Mouse (Mus musculus): ENCODE results near the gene Atp6v1c2. TPM values are rescaled to one million over a fixed set of nuclear protein-coding genes. Genes with fewer than 3 reads are reported as not detected.

The Atp6v1c2 gene
- polyA plus RNA-seq, 1 experiment from 2014 or later = 6.1 TPM

GRCm38 (mm10) chr12:17253069-17253468, 76.1 kb downstream of the Atp6v1c2 start:
- no peak for ATAC-seq (ENCODE audit: low read depth)
- H3K27me3 ChIP-seq (ENCODE audit: control insufficient read depth, insufficient read depth, low read depth, low read length) = no peaks in the 10 kb centered on the region; the same call in none of the 2 replicates
- no peak overlapping the region for H3K27ac ChIP-seq (ENCODE audit: low read length)
- H3K9ac ChIP-seq (ENCODE audit: low read length) = no peak overlapping the region
- 9% methylated on average over 9 of the region's 9 CpGs for WGBS
- no peaks in the 10 kb centered on the region for H3K36me3 ChIP-seq (ENCODE audit: control insufficient read depth, insufficient read depth, low read length)
- no peaks in the 10 kb centered on the region for H3K4me1 ChIP-seq (replicated peaks; ENCODE audit: control insufficient read depth, insufficient read depth, low read length)
- no peaks in the 10 kb centered on the region for H3K9me3 ChIP-seq (ENCODE audit: control insufficient read depth, low read length)
- no peak overlapping the region for H3K4me3 ChIP-seq (ENCODE audit: low read length)
- peak overlapping the region; percentile 6; the same call in 1 of the 2 replicates for H3K4me2 ChIP-seq (ENCODE audit: low read depth, low read length)

GRCm38 (mm10) chr12:17250962-17251361, 78.2 kb downstream of the Atp6v1c2 start:
- H3K4me3 ChIP-seq (ENCODE audit: low read length) = no peak overlapping the region
- WGBS = 75% methylated on average over 8 of the region's 8 CpGs
- H3K36me3 ChIP-seq (ENCODE audit: control insufficient read depth, insufficient read depth, low read length) = no peaks in the 10 kb centered on the region
- no peak overlapping the region for H3K27ac ChIP-seq (ENCODE audit: low read length)
- no peak for ATAC-seq (ENCODE audit: low read depth)
- H3K4me1 ChIP-seq (replicated peaks; ENCODE audit: control insufficient read depth, insufficient read depth, low read length) = no peaks in the 10 kb centered on the region
- H3K27me3 ChIP-seq (ENCODE audit: control insufficient read depth, insufficient read depth, low read depth, low read length) = no peaks in the 10 kb centered on the region; the same call in none of the 2 replicates
- H3K9me3 ChIP-seq (ENCODE audit: control insufficient read depth, low read length) = no peaks in the 10 kb centered on the region
- H3K9ac ChIP-seq (ENCODE audit: low read length) = no peak overlapping the region
- no peak overlapping the region for H3K4me2 ChIP-seq (ENCODE audit: low read depth, low read length)

GRCm38 (mm10) chr12:17242041-17242440, 87.1 kb downstream of the Atp6v1c2 start:
- Histone ChIP-seq H3K9ac (ENCODE audit: low read length) (no peak overlapping the region), H3K4me3 (ENCODE audit: low read length) (no peak overlapping the region), H3K36me3 (ENCODE audit: control insufficient read depth, insufficient read depth, low read length) (no peaks in the 10 kb centered on the region), H3K4me1 (replicated peaks; ENCODE audit: control insufficient read depth, insufficient read depth, low read length) (no peaks in the 10 kb centered on the region), H3K9me3 (ENCODE audit: control insufficient read depth, low read length) (no peaks in the 10 kb centered on the region), H3K4me2 (ENCODE audit: low read depth, low read length) (no peak overlapping the region), H3K27ac (ENCODE audit: low read length) (no peak overlapping the region), H3K27me3 (ENCODE audit: control insufficient read depth, insufficient read depth, low read depth, low read length) (no peaks in the 10 kb centered on the region)
- no peak for ATAC-seq (ENCODE audit: low read depth)

- Histone ChIP-seq H3K4me1 (replicated peaks; ENCODE audit: control insufficient read depth, insufficient read depth, low read length) (no peaks in the 10 kb centered on the region), H3K4me3 (ENCODE audit: low read length) (no peak overlapping the region), H3K9ac (ENCODE audit: low read length) (no peak overlapping the region), H3K36me3 (ENCODE audit: control insufficient read depth, insufficient read depth, low read length) (no peaks in the 10 kb centered on the region), H3K27me3 (ENCODE audit: control insufficient read depth, insufficient read depth, low read depth, low read length) (no peaks in the 10 kb centered on the region), H3K27ac (ENCODE audit: low read length) (no peak overlapping the region), H3K9me3 (ENCODE audit: control insufficient read depth, low read length) (no peaks in the 10 kb centered on the region), H3K4me2 (ENCODE audit: low read depth, low read length) (no peak overlapping the region)
- ATAC-seq (ENCODE audit: low read depth) = no peak
- WGBS = 92% methylated on average over 9 of the region's 9 CpGs
Observed at GRCm38 (mm10) chr12:17241614-17242013, 87.5 kb downstream of the Atp6v1c2 start.

GRCm38 (mm10) chr12:17241016-17241415, 88.1 kb downstream of the Atp6v1c2 start:
- Histone ChIP-seq H3K9ac (ENCODE audit: low read length) (no peak overlapping the region), H3K36me3 (ENCODE audit: control insufficient read depth, insufficient read depth, low read length) (no peaks in the 10 kb centered on the region), H3K4me3 (ENCODE audit: low read length) (no peak overlapping the region), H3K27me3 (ENCODE audit: control insufficient read depth, insufficient read depth, low read depth, low read length) (no peaks in the 10 kb centered on the region), H3K9me3 (ENCODE audit: control insufficient read depth, low read length) (no peaks in the 10 kb centered on the region), H3K4me1 (replicated peaks; ENCODE audit: control insufficient read depth, insufficient read depth, low read length) (no peaks in the 10 kb centered on the region), H3K27ac (ENCODE audit: low read length) (no peak overlapping the region), H3K4me2 (ENCODE audit: low read depth, low read length) (no peak overlapping the region)
- WGBS = 72% methylated on average over 2 of the region's 2 CpGs
- ATAC-seq (ENCODE audit: low read depth) = no peak

GRCm38 (mm10) chr12:17239428-17239688, 89.8 kb downstream of the Atp6v1c2 start:
- no peaks in the 10 kb centered on the region for H3K9me3 ChIP-seq (ENCODE audit: control insufficient read depth, low read length)
- H3K9ac ChIP-seq (ENCODE audit: low read length) = no peak overlapping the region
- H3K36me3 ChIP-seq (ENCODE audit: control insufficient read depth, insufficient read depth, low read length) = no peaks in the 10 kb centered on the region
- no peak for ATAC-seq (ENCODE audit: low read depth)
- H3K27me3 ChIP-seq (ENCODE audit: control insufficient read depth, insufficient read depth, low read depth, low read length) = no peaks in the 10 kb centered on the region
- no peak overlapping the region for H3K27ac ChIP-seq (ENCODE audit: low read length)
- H3K4me2 ChIP-seq (ENCODE audit: low read depth, low read length) = no peak overlapping the region
- H3K4me3 ChIP-seq (ENCODE audit: low read length) = no peak overlapping the region
- H3K4me1 ChIP-seq (replicated peaks; ENCODE audit: control insufficient read depth, insufficient read depth, low read length) = no peaks in the 10 kb centered on the region

- WGBS = 58% methylated on average over 12 of the region's 12 CpGs
- H3K9ac ChIP-seq (ENCODE audit: low read length) = no peak overlapping the region
- no peaks in the 10 kb centered on the region for H3K4me1 ChIP-seq (replicated peaks; ENCODE audit: control insufficient read depth, insufficient read depth, low read length)
- no peaks in the 10 kb centered on the region for H3K36me3 ChIP-seq (ENCODE audit: control insufficient read depth, insufficient read depth, low read length)
- H3K27ac ChIP-seq (ENCODE audit: low read length) = no peak overlapping the region
- H3K27me3 ChIP-seq (ENCODE audit: control insufficient read depth, insufficient read depth, low read depth, low read length) = no peaks in the 10 kb centered on the region
- H3K4me2 ChIP-seq (ENCODE audit: low read depth, low read length) = no peak overlapping the region
- ATAC-seq (ENCODE audit: low read depth) = no peak
- no peak overlapping the region for H3K4me3 ChIP-seq (ENCODE audit: low read length)
- no peaks in the 10 kb centered on the region for H3K9me3 ChIP-seq (ENCODE audit: control insufficient read depth, low read length)
Observed at GRCm38 (mm10) chr12:17238588-17239427, 90.4 kb downstream of the Atp6v1c2 start.

GRCm38 (mm10) chr12:17235535-17236313, 93.4 kb downstream of the Atp6v1c2 start:
- no peak overlapping the region for H3K9ac ChIP-seq (ENCODE audit: low read length)

More at GRCm38 (mm10) chr12:17235535-17236313, 93.4 kb downstream of the Atp6v1c2 start:
- Histone ChIP-seq H3K27me3 (ENCODE audit: control insufficient read depth, insufficient read depth, low read depth, low read length) (no peaks in the 10 kb centered on the region), H3K9me3 (ENCODE audit: control insufficient read depth, low read length) (no peaks in the 10 kb centered on the region), H3K27ac (ENCODE audit: low read length) (no peak overlapping the region), H3K4me2 (ENCODE audit: low read depth, low read length) (no peak overlapping the region), H3K4me1 (replicated peaks; ENCODE audit: control insufficient read depth, insufficient read depth, low read length) (no peaks in the 10 kb centered on the region), H3K4me3 (ENCODE audit: low read length) (no peak overlapping the region), H3K36me3 (ENCODE audit: control insufficient read depth, insufficient read depth, low read length) (no peaks in the 10 kb centered on the region)
- 44% methylated on average over 11 of the region's 11 CpGs for WGBS
- ATAC-seq (ENCODE audit: low read depth) = no peak
